Mouse (Mus musculus): ENCODE results near the gene Gpsm1. TPM values are rescaled to one million over a fixed set of nuclear protein-coding genes. Genes with fewer than 3 reads are reported as not detected.

Gpsm1 gene
- total and polyA plus RNA-seq, 3 experiments = 1.4 to 6.9 TPM; not detected in 1

- peak; percentile 45 for DNase-seq (ENCODE audit: low read depth, low spot score)
- no peak overlapping the region for H3K9ac ChIP-seq (ENCODE audit: control insufficient read depth, low read depth, low read length, poor library complexity, severe bottlenecking)
- H3K27me3 ChIP-seq (ENCODE audit: control insufficient read depth in 1 of 2, insufficient read depth in 2 of 2, low read length in 2 of 2) = no peaks in the 10 kb centered on the region
- H3K36me3 ChIP-seq (ENCODE audit: control insufficient read depth in 1 of 2, insufficient read depth in 2 of 2, low read length in 2 of 2) = no peaks in the 10 kb centered on the region
- H3K9me3 ChIP-seq (replicated peaks; ENCODE audit: insufficient read depth, low read length) = no peaks in the 10 kb centered on the region
- peaks cover 0 to 12% of the 10 kb centered on the region in 2 experiments; a peak in 2 of 4 replicates for H3K4me1 ChIP-seq (ENCODE audit: control insufficient read depth in 1 of 2, insufficient read depth in 2 of 2, low read length in 2 of 2)
- H3K4me3 ChIP-seq (ENCODE audit: control insufficient read depth in 1 of 2, insufficient read depth in 1 of 2, low read depth in 2 of 2, low read length in 2 of 2) = no peak overlapping the region
- TF ChIP-seq SIN3A (IDR thresholded peaks at IDR 0.05; ENCODE audit: low read length) (peak; percentile 56), MAX (IDR thresholded peaks at IDR 0.05; ENCODE audit: low read length) (peak; percentile 90), E2F4 (IDR thresholded peaks at IDR 0.05; ENCODE audit: borderline replicate concordance, low read depth, low read length) (no peak), MAFK (IDR thresholded peaks at IDR 0.05; ENCODE audit: borderline replicate concordance, low read depth, low read length) (no peak), USF1 (IDR thresholded peaks at IDR 0.05; ENCODE audit: low read depth, low read length) (peak; percentile 65; the same call in 1 of the 2 replicates), POLR2A (IDR thresholded peaks at IDR 0.05; ENCODE audit: control insufficient read depth in 1 of 2, insufficient read depth in 1 of 2, low read depth in 1 of 2, low read length in 2 of 2, poor library complexity in 1 of 2) (no peak), MYC (IDR thresholded peaks at IDR 0.05; ENCODE audit: low read depth, low read length) (0 out of 2 replicates have a peak, but pooled peaks have one; percentile 41), MXI1 (IDR thresholded peaks at IDR 0.05; ENCODE audit: low read depth, low read length) (peak; percentile 87)
- H3K27ac ChIP-seq (ENCODE audit: control insufficient read depth, low read depth, low read length) = no peak overlapping the region
- H3K79me2 ChIP-seq (ENCODE audit: control insufficient read depth, insufficient read depth, low read length, poor library complexity) = no peaks in the 10 kb centered on the region
Measured at GRCm38 (mm10) chr2:26342044-26342443, 26.7 kb downstream of the Gpsm1 start.

- H3K27me3 ChIP-seq (ENCODE audit: control insufficient read depth in 1 of 2, insufficient read depth in 2 of 2, low read length in 2 of 2) = no peaks in the 10 kb centered on the region
- H3K36me3 ChIP-seq (ENCODE audit: control insufficient read depth in 1 of 2, insufficient read depth in 2 of 2, low read length in 2 of 2) = no peaks in the 10 kb centered on the region
- H3K27ac ChIP-seq (ENCODE audit: control insufficient read depth, low read depth, low read length) = no peak overlapping the region
- TF ChIP-seq BHLHE40 (IDR thresholded peaks at IDR 0.05; ENCODE audit: borderline replicate concordance, low read depth, low read length) (no peak), SMC3 (IDR thresholded peaks at IDR 0.05; ENCODE audit: low read depth, low read length) (no peak), MYC (IDR thresholded peaks at IDR 0.05; ENCODE audit: low read depth, low read length) (no peak), ZNF384 (IDR thresholded peaks at IDR 0.05; ENCODE audit: low read depth, low read length) (no peak), EP300 (IDR thresholded peaks at IDR 0.05; ENCODE audit: low read depth in 1 of 2, low read length in 2 of 2) (no peak), NELFE (IDR thresholded peaks at IDR 0.05; ENCODE audit: low read depth, low read length) (no peak), MAZ (IDR thresholded peaks at IDR 0.05; ENCODE audit: low read depth, low read length) (no peak), MYB (IDR thresholded peaks at IDR 0.05; ENCODE audit: low read depth, low read length) (no peak), MXI1 (IDR thresholded peaks at IDR 0.05; ENCODE audit: low read depth, low read length) (no peak; the same call in 1 of the 2 replicates), ELF1 (IDR thresholded peaks at IDR 0.05; ENCODE audit: low read depth, low read length) (no peak), ZC3H11A (IDR thresholded peaks at IDR 0.05; ENCODE audit: low read depth, low read length) (no peak), GATA1 (IDR thresholded peaks at IDR 0.05; ENCODE audit: low read depth, low read length) (no peak), JUND (IDR thresholded peaks at IDR 0.05; ENCODE audit: low read depth, low read length) (no peak), ZKSCAN1 (IDR thresholded peaks at IDR 0.05; ENCODE audit: low read depth, low read length) (no peak), RCOR1 (IDR thresholded peaks at IDR 0.05; ENCODE audit: low read depth, low read length) (no peak)
- H3K4me3 ChIP-seq (ENCODE audit: control insufficient read depth in 1 of 2, insufficient read depth in 1 of 2, low read depth in 2 of 2, low read length in 2 of 2) = no peak overlapping the region
- H3K9ac ChIP-seq (ENCODE audit: control insufficient read depth, low read depth, low read length, poor library complexity, severe bottlenecking) = no peak overlapping the region
- DNase-seq (ENCODE audit: low read depth, low spot score) = no peak
- H3K4me1 ChIP-seq (ENCODE audit: control insufficient read depth in 1 of 2, insufficient read depth in 2 of 2, low read length in 2 of 2) = peaks cover 0 to 12% of the 10 kb centered on the region in 2 experiments; a peak in 2 of 4 replicates
- H3K9me3 ChIP-seq (replicated peaks; ENCODE audit: insufficient read depth, low read length) = no peaks in the 10 kb centered on the region
- no peaks in the 10 kb centered on the region for H3K79me2 ChIP-seq (ENCODE audit: control insufficient read depth, insufficient read depth, low read length, poor library complexity)
Measured at GRCm38 (mm10) chr2:26342609-26343490, 27.5 kb downstream of the Gpsm1 start.
